Mouse (Mus musculus) duodenum, adult 2 months (tissue): ENCODE data around the gene Vrk2. TPM values are rescaled to one million over a fixed set of nuclear protein-coding genes. Genes with fewer than 3 reads are reported as not detected.

Experiments used
- polyA plus RNA-seq: library from polyadenylated mRNA; depleted of rRNA; stranded (reverse); fragments of >200 nt; gene quantifications from 2 replicates; pipeline ENCODE4 v1.2.3, GENCODE M21; 2012; ENCODE audit warnings: low replicate concordance; rRNA removed

The Vrk2 gene
- polyA plus RNA-seq = 0.40 and 4.1 TPM in 2 replicates

DNA sequence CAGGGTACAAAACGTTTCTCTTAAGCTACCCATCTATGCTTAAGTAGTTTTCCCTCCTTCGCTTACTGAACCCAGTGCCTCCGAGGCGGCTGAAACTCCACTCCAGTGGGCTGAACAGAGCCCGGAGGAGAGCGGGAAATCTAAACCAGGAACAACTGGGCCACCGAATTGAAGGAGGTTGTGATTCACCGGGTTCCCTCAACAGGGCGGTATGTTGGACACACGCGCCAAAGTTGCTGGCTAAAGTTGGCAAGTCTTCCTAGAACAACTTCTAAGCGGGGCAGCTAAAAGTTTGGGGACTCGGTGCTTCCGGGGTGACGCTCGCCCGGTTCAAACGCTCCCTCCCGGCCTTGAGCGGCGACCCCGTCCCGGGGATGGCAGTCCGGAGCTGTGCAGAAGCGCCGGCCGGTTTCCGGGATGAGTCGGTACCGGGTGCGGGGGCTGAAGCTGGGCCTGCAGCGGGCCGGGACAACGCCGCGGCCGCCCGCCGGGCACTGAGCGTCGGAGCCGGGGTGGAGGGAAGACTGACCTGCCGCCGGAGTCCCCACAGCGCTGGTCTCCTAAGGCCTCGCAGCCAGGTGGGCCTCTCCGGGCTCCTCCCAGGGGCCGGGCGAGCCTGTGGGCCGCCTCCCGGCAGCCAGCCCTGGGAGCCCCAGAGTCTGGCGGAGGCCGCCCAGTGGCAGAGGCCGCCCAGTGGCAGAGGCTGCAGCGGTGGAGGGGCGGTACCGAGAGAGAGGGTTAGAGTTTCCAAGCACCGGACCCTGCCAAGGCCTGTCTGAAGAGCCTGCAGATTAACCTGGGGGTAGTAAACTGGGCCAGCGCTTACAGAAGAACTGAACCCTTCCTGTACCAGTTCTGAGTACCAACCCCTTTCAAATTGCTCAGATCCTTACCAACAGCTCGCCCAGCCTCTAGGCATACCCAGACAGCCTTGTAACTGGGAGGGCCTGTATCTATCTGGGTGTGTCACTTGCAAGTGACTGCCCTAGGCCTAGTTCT lies at the start of gene Vrk2, which contains the start of gene Gm6899:
Vrk2 (minus strand) TSS at position 939 of the 999 bp plus-strand sequence.
Gm6899 (plus strand) TSS at position 181 of the 999 bp plus-strand sequence.

Other genes with a start within 250 kb of the Vrk2 start
- gene Fancl, start 207.9 kb downstream of the Vrk2 start, polyA plus RNA-seq = 0.35 TPM in 1 of 2 replicates, not detected in the other
- gene Gm6899, start 758 bp downstream of the Vrk2 start, polyA plus RNA-seq = not detected in 2 replicates